Mouse (Mus musculus): ENCODE results near the gene 4930402H24Rik.
"Not testable (repeated sequence)": the region's sequence is repeated elsewhere in the genome, so short reads cannot be mapped to it uniquely, and the experiment has no call there.

The 4930402H24Rik gene

GRCm38 (mm10) chr2:130852964-130853363 is 53.2 kb downstream of the 4930402H24Rik start:
- no peak for DNase-seq (ENCODE audit: low read depth, low spot score)

- no peak for DNase-seq (ENCODE audit: low read depth, low spot score)
These were observed 54.6 kb downstream of the 4930402H24Rik start for GRCm38 (mm10) chr2:130851363-130852246.

- no peak for DNase-seq (ENCODE audit: low read depth, low spot score)
These were observed 56.5 kb downstream of the 4930402H24Rik start for GRCm38 (mm10) chr2:130849688-130850087.

GRCm38 (mm10) chr2:130848313-130848712 is 57.9 kb downstream of the 4930402H24Rik start:
- no peak for DNase-seq (ENCODE audit: low read depth, low spot score)

GRCm38 (mm10) chr2:130843623-130844022 is 62.6 kb downstream of the 4930402H24Rik start:
- DNase-seq (ENCODE audit: low read depth, low spot score) = no peak

- DNase-seq (ENCODE audit: low read depth, low spot score) = no peak
These were observed 65.4 kb downstream of the 4930402H24Rik start for GRCm38 (mm10) chr2:130840846-130841245.

- DNase-seq (ENCODE audit: low read depth, low spot score) = peak; percentile 85
These were observed 66.1 kb downstream of the 4930402H24Rik start for GRCm38 (mm10) chr2:130839874-130840661.

GRCm38 (mm10) chr2:130839528-130839873 is 66.7 kb downstream of the 4930402H24Rik start:
- no peak for DNase-seq (ENCODE audit: low read depth, low spot score)

- peak; percentile 30 for DNase-seq (ENCODE audit: low read depth, low spot score)
These were observed 67.1 kb downstream of the 4930402H24Rik start for GRCm38 (mm10) chr2:130839084-130839483.

- DNase-seq (ENCODE audit: low read depth, low spot score) = no peak
These were observed 68.1 kb downstream of the 4930402H24Rik start for GRCm38 (mm10) chr2:130838131-130838530.

GRCm38 (mm10) chr2:130833699-130834098 is 72.5 kb downstream of the 4930402H24Rik start:
- no peak for DNase-seq (ENCODE audit: low read depth, low spot score)

- peak; percentile 6 for DNase-seq (ENCODE audit: low read depth, low spot score)
These were observed 73.6 kb downstream of the 4930402H24Rik start for GRCm38 (mm10) chr2:130832582-130832981.

- DNase-seq (ENCODE audit: low read depth, low spot score) = no peak
These were observed 74.2 kb downstream of the 4930402H24Rik start for GRCm38 (mm10) chr2:130832012-130832411.

GRCm38 (mm10) chr2:130830236-130830635 is 76.0 kb downstream of the 4930402H24Rik start:
- no peak for DNase-seq (ENCODE audit: low read depth, low spot score)

GRCm38 (mm10) chr2:130829496-130829895 is 76.7 kb downstream of the 4930402H24Rik start:
- no peak for DNase-seq (ENCODE audit: low read depth, low spot score)

GRCm38 (mm10) chr2:130828668-130829067 is 77.5 kb downstream of the 4930402H24Rik start:
- DNase-seq (ENCODE audit: low read depth, low spot score) = no peak

GRCm38 (mm10) chr2:130828066-130828465 is 78.1 kb downstream of the 4930402H24Rik start:
- DNase-seq (ENCODE audit: low read depth, low spot score) = not testable (repeated sequence)

- DNase-seq (ENCODE audit: low read depth, low spot score) = no peak
These were observed 78.8 kb downstream of the 4930402H24Rik start for GRCm38 (mm10) chr2:130827410-130827809.

GRCm38 (mm10) chr2:130818838-130819647 is 87.2 kb downstream of the 4930402H24Rik start:
- no peak for DNase-seq (ENCODE audit: low read depth, low spot score)

GRCm38 (mm10) chr2:130817865-130818264 is 88.3 kb downstream of the 4930402H24Rik start:
- DNase-seq (ENCODE audit: low read depth, low spot score) = no peak

- no peak for DNase-seq (ENCODE audit: low read depth, low spot score)
These were observed 90.0 kb downstream of the 4930402H24Rik start for GRCm38 (mm10) chr2:130816205-130816604.

- no peak for DNase-seq (ENCODE audit: low read depth, low spot score)
These were observed 91.7 kb downstream of the 4930402H24Rik start for GRCm38 (mm10) chr2:130814492-130814891.

Data from CD4-positive helper T cell, adult 2 months (primary cell).